Mouse (Mus musculus): ENCODE measurements around the gene Aqp9.

Gene Aqp9

GRCm38 (mm10) chr9:71066491-71066890, 102.0 kb downstream of the Aqp9 start:
- no peak for DNase-seq (ENCODE audit: low spot score)

DNA sequence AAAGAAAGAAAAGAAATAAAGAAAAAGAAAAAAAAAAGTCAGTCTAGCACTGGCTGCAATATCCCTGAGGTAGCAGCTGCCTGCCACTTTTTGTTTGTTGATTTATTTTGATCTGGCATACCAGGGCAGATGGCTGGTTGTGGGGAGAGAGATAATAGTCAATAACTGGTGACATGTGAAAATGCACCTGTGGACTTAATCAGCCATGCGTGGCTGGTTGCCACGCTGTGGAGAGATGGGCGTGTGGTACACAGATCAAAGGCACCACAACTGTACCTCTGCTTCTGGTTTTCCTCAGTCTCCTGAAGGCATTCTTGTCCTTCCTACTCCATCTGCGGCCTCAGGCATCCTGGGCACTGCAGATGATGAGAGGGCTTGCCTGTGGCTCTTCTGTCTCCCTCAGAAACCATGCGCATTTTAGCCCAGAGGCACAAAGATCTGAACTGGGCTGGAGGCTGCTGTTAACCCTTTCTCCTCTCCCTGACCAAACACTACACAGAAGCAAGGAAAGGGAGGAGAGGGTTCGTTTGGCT, 103.1 kb downstream of the Aqp9 start:
- no peak for DNase-seq (ENCODE audit: low spot score)

DNA sequence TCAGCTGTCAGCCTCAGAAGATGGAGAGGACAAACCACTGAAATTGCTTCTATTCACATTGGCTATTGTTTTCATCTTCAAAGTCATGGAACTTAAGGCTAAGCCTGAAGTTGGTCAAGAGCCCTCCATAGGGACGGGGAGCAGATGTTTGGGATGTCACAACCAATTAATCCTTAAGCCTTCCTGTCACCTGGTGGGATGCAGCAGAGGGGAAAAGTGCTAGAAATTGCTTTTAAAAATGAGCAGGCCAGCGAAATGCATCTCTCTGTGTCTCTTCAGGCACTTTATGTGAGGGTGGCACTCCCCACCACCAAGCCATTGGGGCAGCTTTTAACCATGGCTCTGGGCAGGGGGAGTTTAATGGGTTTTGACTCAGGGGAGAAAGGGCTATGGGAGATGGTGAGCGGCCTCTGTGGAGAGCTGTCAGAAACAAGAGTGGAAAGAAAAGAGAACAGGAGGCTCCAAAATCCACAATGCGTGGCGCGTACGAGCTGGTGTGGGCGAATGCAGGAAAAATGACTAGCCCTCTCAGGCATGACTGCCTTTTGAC, 104.1 kb downstream of the Aqp9 start:
- DNase-seq (ENCODE audit: low spot score) = no peak

GRCm38 (mm10) chr9:71063551-71063950, 104.9 kb downstream of the Aqp9 start:
- DNase-seq (ENCODE audit: low spot score) = no peak

- no peak for DNase-seq (ENCODE audit: low spot score)
Observed at GRCm38 (mm10) chr9:71062976-71063375, 105.5 kb downstream of the Aqp9 start.

- no peak for DNase-seq (ENCODE audit: low spot score)
Observed at GRCm38 (mm10) chr9:71062301-71062700, 106.2 kb downstream of the Aqp9 start.
